Mouse (Mus musculus): Measurements from ENCODE around the gene Cenpx. TPM values are rescaled to one million over a fixed set of nuclear protein-coding genes. Genes with fewer than 3 reads are reported as not detected.

Gene Cenpx
- total RNA-seq, 2 experiments from 2014 or later: 10.8 to 59.8 TPM

- no peak for ATAC-seq (replicated peaks; ENCODE audit: low FRiP score, poor library complexity, severe bottlenecking)
Observed at GRCm38 (mm10) chr11:120666617-120667016, 46.9 kb downstream of the Cenpx start.

GRCm38 (mm10) chr11:120665406-120665805, 48.1 kb downstream of the Cenpx start:
- ATAC-seq (replicated peaks; ENCODE audit: low FRiP score, poor library complexity, severe bottlenecking): no peak

- ATAC-seq (replicated peaks; ENCODE audit: low FRiP score, poor library complexity, severe bottlenecking): no peak
Observed at GRCm38 (mm10) chr11:120663714-120664113, 49.8 kb downstream of the Cenpx start.

GRCm38 (mm10) chr11:120662759-120663158, 50.8 kb downstream of the Cenpx start:
- no peak for ATAC-seq (replicated peaks; ENCODE audit: low FRiP score, poor library complexity, severe bottlenecking)

- no peak for ATAC-seq (replicated peaks; ENCODE audit: low FRiP score, poor library complexity, severe bottlenecking)
Observed at GRCm38 (mm10) chr11:120661076-120661460, 52.5 kb downstream of the Cenpx start, which contains the start of gene Notum. Gene Notum (minus strand): TSS chr11:120661175.

Other genes starting within 250 kb of the Cenpx start
- gene Arl16, start 246.1 kb downstream of the Cenpx start, total RNA-seq (2015; ENCODE audit: low replicate concordance): 4.2 and 5.9 TPM in 2 replicates
- 3.3 TPM in 1 of 2 replicates, not detected in the other for gene Arl16, start 246.1 kb downstream of the Cenpx start, total RNA-seq (2017; ENCODE audit: low replicate concordance)
- gene Mrpl12, start 229.1 kb downstream of the Cenpx start, total RNA-seq (2015; ENCODE audit: low replicate concordance): 12.1 and 16.1 TPM in 2 replicates
- gene Mrpl12, start 229.1 kb downstream of the Cenpx start, total RNA-seq (2017; ENCODE audit: low replicate concordance): 12.1 and 15.6 TPM in 2 replicates
- 6.9 and 11.1 TPM in 2 replicates for gene Slc25a10, start 221.9 kb downstream of the Cenpx start, total RNA-seq (2015; ENCODE audit: low replicate concordance)
- 4.7 and 6.0 TPM in 2 replicates for gene Slc25a10, start 221.9 kb downstream of the Cenpx start, total RNA-seq (2017; ENCODE audit: low replicate concordance)
- not detected in 2 replicates for gene Gcgr, start 183.0 kb downstream of the Cenpx start, total RNA-seq (2015; ENCODE audit: low replicate concordance)
- not detected in 2 replicates for gene Gcgr, start 183.0 kb downstream of the Cenpx start, total RNA-seq (2017; ENCODE audit: low replicate concordance)
- 8.1 and 17.6 TPM in 2 replicates for gene Mcrip1, start 164.0 kb downstream of the Cenpx start, total RNA-seq (2015; ENCODE audit: low replicate concordance)
- gene Mcrip1, start 164.0 kb downstream of the Cenpx start, total RNA-seq (2017; ENCODE audit: low replicate concordance): 3.2 and 9.6 TPM in 2 replicates
- not detected in 2 replicates for gene Ppp1r27, start 162.6 kb downstream of the Cenpx start, total RNA-seq (2015; ENCODE audit: low replicate concordance)
- not detected in 2 replicates for gene Ppp1r27, start 162.6 kb downstream of the Cenpx start, total RNA-seq (2017; ENCODE audit: low replicate concordance)
- gene P4hb, start 140.5 kb downstream of the Cenpx start, total RNA-seq (2015; ENCODE audit: low replicate concordance): 108 and 148 TPM in 2 replicates
- gene P4hb, start 140.5 kb downstream of the Cenpx start, total RNA-seq (2017; ENCODE audit: low replicate concordance): 136 and 145 TPM in 2 replicates
- gene Arhgdia, start 132.1 kb downstream of the Cenpx start, total RNA-seq (2015; ENCODE audit: low replicate concordance): 101 and 127 TPM in 2 replicates
- gene Arhgdia, start 132.1 kb downstream of the Cenpx start, total RNA-seq (2017; ENCODE audit: low replicate concordance): 35.7 and 38.1 TPM in 2 replicates
- 60.6 and 67.8 TPM in 2 replicates for gene Alyref, start 115.4 kb downstream of the Cenpx start, total RNA-seq (2015; ENCODE audit: low replicate concordance)
- 86.1 and 86.4 TPM in 2 replicates for gene Alyref, start 115.4 kb downstream of the Cenpx start, total RNA-seq (2017; ENCODE audit: low replicate concordance)
- 15.0 and 16.9 TPM in 2 replicates for gene Anapc11, start 115.3 kb downstream of the Cenpx start, total RNA-seq (2015; ENCODE audit: low replicate concordance)
- gene Anapc11, start 115.3 kb downstream of the Cenpx start, total RNA-seq (2017; ENCODE audit: low replicate concordance): 0.56 and 6.5 TPM in 2 replicates
- gene Npb, start 105.3 kb downstream of the Cenpx start, total RNA-seq (2015; ENCODE audit: low replicate concordance): not detected in 2 replicates
- gene Npb, start 105.3 kb downstream of the Cenpx start, total RNA-seq (2017; ENCODE audit: low replicate concordance): not detected in 2 replicates
- gene Pcyt2, start 95.8 kb downstream of the Cenpx start, total RNA-seq (2015; ENCODE audit: low replicate concordance): 7.7 and 20.7 TPM in 2 replicates
- 19.8 and 39.8 TPM in 2 replicates for gene Pcyt2, start 95.8 kb downstream of the Cenpx start, total RNA-seq (2017; ENCODE audit: low replicate concordance)
- gene Sirt7, start 88.5 kb downstream of the Cenpx start, total RNA-seq (2015; ENCODE audit: low replicate concordance): 21.9 and 26.1 TPM in 2 replicates
- gene Sirt7, start 88.5 kb downstream of the Cenpx start, total RNA-seq (2017; ENCODE audit: low replicate concordance): 48.8 and 52.1 TPM in 2 replicates
- 65.3 and 78.0 TPM in 2 replicates for gene Mafg, start 80.1 kb downstream of the Cenpx start, total RNA-seq (2015; ENCODE audit: low replicate concordance)
- gene Mafg, start 80.1 kb downstream of the Cenpx start, total RNA-seq (2017; ENCODE audit: low replicate concordance): 137 and 154 TPM in 2 replicates
- gene Pycr1, start 70.0 kb downstream of the Cenpx start, total RNA-seq (2015; ENCODE audit: low replicate concordance): 2.3 TPM in 1 of 2 replicates, not detected in the other
- gene Pycr1, start 70.0 kb downstream of the Cenpx start, total RNA-seq (2017; ENCODE audit: low replicate concordance): not detected in 2 replicates
- gene Myadml2, start 65.6 kb downstream of the Cenpx start, total RNA-seq (2015; ENCODE audit: low replicate concordance): not detected in 2 replicates
- gene Myadml2, start 65.6 kb downstream of the Cenpx start, total RNA-seq (2017; ENCODE audit: low replicate concordance): not detected in 2 replicates
- gene Notum, start 52.6 kb downstream of the Cenpx start, total RNA-seq (2015; ENCODE audit: low replicate concordance): not detected in 2 replicates
- gene Notum, start 52.6 kb downstream of the Cenpx start, total RNA-seq (2017; ENCODE audit: low replicate concordance): not detected in 2 replicates
- gene Aspscr1, start 40.8 kb downstream of the Cenpx start, total RNA-seq (2015; ENCODE audit: low replicate concordance): 16.7 and 17.6 TPM in 2 replicates
- gene Aspscr1, start 40.8 kb downstream of the Cenpx start, total RNA-seq (2017; ENCODE audit: low replicate concordance): 10.7 and 15.9 TPM in 2 replicates
- 1.5 and 2.3 TPM in 2 replicates for gene Lrrc45, start 187 bp upstream of the Cenpx start, total RNA-seq (2015; ENCODE audit: low replicate concordance)
- gene Lrrc45, start 187 bp upstream of the Cenpx start, total RNA-seq (2017; ENCODE audit: low replicate concordance): 3.7 and 7.0 TPM in 2 replicates
- gene Rac3, start 7.7 kb upstream of the Cenpx start, total RNA-seq (2015; ENCODE audit: low replicate concordance): 3.3 TPM in 1 of 2 replicates, not detected in the other
- gene Rac3, start 7.7 kb upstream of the Cenpx start, total RNA-seq (2017; ENCODE audit: low replicate concordance): not detected in 2 replicates
- 6.1 and 6.5 TPM in 2 replicates for gene Dcxr, start 13.5 kb upstream of the Cenpx start, total RNA-seq (2015; ENCODE audit: low replicate concordance)
- 1.9 and 3.1 TPM in 2 replicates for gene Dcxr, start 13.5 kb upstream of the Cenpx start, total RNA-seq (2017; ENCODE audit: low replicate concordance)
- gene Cbr2, start 18.4 kb upstream of the Cenpx start, total RNA-seq (2015; ENCODE audit: low replicate concordance): 9.0 TPM in 1 of 2 replicates, not detected in the other
- not detected in 2 replicates for gene Cbr2, start 18.4 kb upstream of the Cenpx start, total RNA-seq (2017; ENCODE audit: low replicate concordance)
- gene Hmga1b, start 49.1 kb upstream of the Cenpx start, total RNA-seq (2015; ENCODE audit: low replicate concordance): 7.1 and 52.7 TPM in 2 replicates
- 0.77 and 7.7 TPM in 2 replicates for gene Hmga1b, start 49.1 kb upstream of the Cenpx start, total RNA-seq (2017; ENCODE audit: low replicate concordance)
- gene Rfng, start 70.5 kb upstream of the Cenpx start, total RNA-seq (2015; ENCODE audit: low replicate concordance): 0.58 and 5.0 TPM in 2 replicates
- gene Rfng, start 70.5 kb upstream of the Cenpx start, total RNA-seq (2017; ENCODE audit: low replicate concordance): 0.60 and 1.3 TPM in 2 replicates
- gene Gps1, start 70.5 kb upstream of the Cenpx start, total RNA-seq (2015; ENCODE audit: low replicate concordance): 22.8 and 28.4 TPM in 2 replicates
- 16.2 and 18.1 TPM in 2 replicates for gene Gps1, start 70.5 kb upstream of the Cenpx start, total RNA-seq (2017; ENCODE audit: low replicate concordance)
- gene Dus1l, start 82.7 kb upstream of the Cenpx start, total RNA-seq (2015; ENCODE audit: low replicate concordance): 10.0 and 12.5 TPM in 2 replicates
- 6.4 and 8.5 TPM in 2 replicates for gene Dus1l, start 82.7 kb upstream of the Cenpx start, total RNA-seq (2017; ENCODE audit: low replicate concordance)
- 6.5 and 7.9 TPM in 2 replicates for gene Fasn, start 110.8 kb upstream of the Cenpx start, total RNA-seq (2015; ENCODE audit: low replicate concordance)
- gene Fasn, start 110.8 kb upstream of the Cenpx start, total RNA-seq (2017; ENCODE audit: low replicate concordance): 2.6 TPM in 2 replicates
- 2.3 and 5.2 TPM in 2 replicates for gene Ccdc57, start 219.1 kb upstream of the Cenpx start, total RNA-seq (2015; ENCODE audit: low replicate concordance)
- 4.4 and 6.0 TPM in 2 replicates for gene Ccdc57, start 219.1 kb upstream of the Cenpx start, total RNA-seq (2017; ENCODE audit: low replicate concordance)
- gene Slc16a3, start 234.7 kb upstream of the Cenpx start, total RNA-seq (2015; ENCODE audit: low replicate concordance): 5.2 and 11.7 TPM in 2 replicates
- 5.6 and 7.1 TPM in 2 replicates for gene Slc16a3, start 234.7 kb upstream of the Cenpx start, total RNA-seq (2017; ENCODE audit: low replicate concordance)